Mouse (Mus musculus): ENCODE results near the gene Shroom1.

- TF ChIP-seq POLR2A (IDR thresholded peaks at IDR 0.05; ENCODE audit: borderline replicate concordance, extremely low read depth, insufficient read depth, insufficient read length, poor library complexity, severe bottlenecking), result no peak
- TF ChIP-seq CTCF (IDR thresholded peaks at IDR 0.05; ENCODE audit: borderline replicate concordance, extremely low read depth, insufficient read depth, insufficient read length), result no peak
Measured at GRCm38 (mm10) chr11:53493243-53493955, 36.4 kb downstream of the Shroom1 start.
